Mouse (Mus musculus) forebrain, embryonic 15.5 days (tissue): ENCODE measurements around the gene Scn2a. TPM values are rescaled to one million over a fixed set of nuclear protein-coding genes. Genes with fewer than 3 reads are reported as not detected.

Source experiments
- ATAC-seq: fragments of 200-750 bp; cut with Nextera tagmentation; replicated peaks from 2 replicates; pipeline ENCODE4 v1.8.0; 2017; ENCODE audit warnings: mild to moderate bottlenecking, moderate TSS enrichment, moderate library complexity
- H3K27ac ChIP-seq: fragments of 300-500 bp; sonication (generic); replicated peaks from 2 replicates; pipeline ENCODE4 v1.5.1; 2015; ENCODE audit warnings: mild to moderate bottlenecking, inconsistent platforms
- H3K27me3 ChIP-seq: fragments of 300-500 bp; sonication (generic); 2 replicates; pipeline ENCODE4 v1.6.1; 2015; ENCODE audit warnings: inconsistent platforms
- H3K36me3 ChIP-seq: fragments of 300-500 bp; sonication (generic); 2 replicates; pipeline ENCODE4 v1.6.1; 2015; ENCODE audit warnings: mild to moderate bottlenecking, inconsistent platforms
- H3K4me1 ChIP-seq: fragments of 300-500 bp; sonication (generic); 2 replicates; pipeline ENCODE4 v1.6.1; 2015; ENCODE audit warnings: inconsistent platforms
- H3K4me2 ChIP-seq: fragments of 300-500 bp; sonication (generic); replicated peaks from 2 replicates; pipeline ENCODE4 v1.6.1; 2015; ENCODE audit warnings: mild to moderate bottlenecking, inconsistent platforms
- H3K4me3 ChIP-seq: fragments of 300-500 bp; sonication (generic); 2 replicates; pipeline ENCODE4 v1.5.1; 2015; ENCODE audit warnings: mild to moderate bottlenecking, inconsistent platforms
- H3K9ac ChIP-seq: fragments of 300-500 bp; sonication (generic); replicated peaks from 2 replicates; pipeline ENCODE4 v1.6.1; 2015; ENCODE audit warnings: mild to moderate bottlenecking, inconsistent platforms
- H3K9me3 ChIP-seq: fragments of 300-500 bp; sonication (generic); 2 replicates; pipeline ENCODE4 v1.6.1; 2016; ENCODE audit warnings: inconsistent platforms
- WGBS: fragments of 180-500 bp; shearing (Covaris S2); methylation state at CpG from one replicate; pipeline ENCODE4 v1.1.7; 2015; ENCODE audit warnings: mixed read lengths; 5-methylcytosine and 5-hydroxymethylcytosine counted together
- polyA plus RNA-seq: library from polyadenylated mRNA; unstranded; fragments of >200 nt; fragmentation: Nextera tagmentation; extraction: Ambion mirVana; gene quantifications from 2 replicates; pipeline ENCODE4 v1.2.1, GENCODE M21; 2015

Scn2a gene
- polyA plus RNA-seq, 1 experiment from 2014 or later, result 29.9 TPM

DNA sequence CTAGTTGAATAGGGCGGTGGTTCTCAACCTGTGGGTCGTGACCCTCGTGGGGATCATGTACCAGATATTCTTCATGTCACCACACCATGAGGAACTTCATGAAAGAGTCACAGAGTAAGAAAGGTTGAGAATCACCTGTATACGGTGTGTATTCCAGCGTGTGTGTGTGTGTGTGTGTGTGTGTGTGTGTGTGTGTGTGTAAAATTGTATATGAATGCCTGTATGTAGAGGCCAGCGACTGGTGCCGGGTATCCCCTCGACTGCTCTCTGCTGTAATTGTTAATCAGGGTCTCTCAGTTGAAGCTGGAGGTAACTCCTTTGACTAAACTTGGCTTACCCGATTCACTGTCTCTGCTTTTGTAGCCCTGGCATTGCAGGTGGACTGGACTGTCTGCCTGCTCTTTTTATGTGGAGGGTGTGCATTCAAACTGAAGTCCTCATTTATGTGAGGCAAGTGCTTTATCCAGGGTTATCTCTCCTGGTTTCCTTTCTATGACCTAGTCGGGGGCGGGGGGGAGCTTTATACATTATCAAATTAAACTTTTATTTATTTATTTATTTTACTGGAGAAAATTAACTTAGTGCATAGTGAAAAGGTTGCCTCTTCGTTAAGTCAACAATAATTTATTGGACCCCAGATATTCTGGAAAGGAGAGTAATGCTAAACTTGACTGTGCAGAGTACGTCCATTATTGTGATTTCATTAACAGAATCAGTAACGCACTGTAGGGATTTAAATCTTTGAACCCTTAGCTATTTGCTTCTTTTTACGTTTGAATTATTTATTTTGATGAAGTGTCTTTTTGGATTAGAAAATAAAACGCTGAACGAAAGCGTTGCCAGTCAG is 47.2 kb downstream of the Scn2a start:
- H3K27ac ChIP-seq, result peak overlapping the region; percentile 71
- H3K27me3 ChIP-seq, result no peaks in the 10 kb centered on the region
- peaks cover 10% of the 10 kb centered on the region; the same call in 1 of the 2 replicates for H3K4me1 ChIP-seq
- H3K4me2 ChIP-seq, result peak overlapping the region; percentile 45
- WGBS, result 46% methylated on average over 18 of the region's 18 CpGs
- peak overlapping the region; percentile 39 for H3K4me3 ChIP-seq
- peak overlapping the region; percentile 36; the same call in 1 of the 2 replicates for H3K9ac ChIP-seq
- H3K9me3 ChIP-seq, result no peaks in the 10 kb centered on the region
- no peaks in the 10 kb centered on the region for H3K36me3 ChIP-seq
- ATAC-seq, result peak; percentile 65

DNA sequence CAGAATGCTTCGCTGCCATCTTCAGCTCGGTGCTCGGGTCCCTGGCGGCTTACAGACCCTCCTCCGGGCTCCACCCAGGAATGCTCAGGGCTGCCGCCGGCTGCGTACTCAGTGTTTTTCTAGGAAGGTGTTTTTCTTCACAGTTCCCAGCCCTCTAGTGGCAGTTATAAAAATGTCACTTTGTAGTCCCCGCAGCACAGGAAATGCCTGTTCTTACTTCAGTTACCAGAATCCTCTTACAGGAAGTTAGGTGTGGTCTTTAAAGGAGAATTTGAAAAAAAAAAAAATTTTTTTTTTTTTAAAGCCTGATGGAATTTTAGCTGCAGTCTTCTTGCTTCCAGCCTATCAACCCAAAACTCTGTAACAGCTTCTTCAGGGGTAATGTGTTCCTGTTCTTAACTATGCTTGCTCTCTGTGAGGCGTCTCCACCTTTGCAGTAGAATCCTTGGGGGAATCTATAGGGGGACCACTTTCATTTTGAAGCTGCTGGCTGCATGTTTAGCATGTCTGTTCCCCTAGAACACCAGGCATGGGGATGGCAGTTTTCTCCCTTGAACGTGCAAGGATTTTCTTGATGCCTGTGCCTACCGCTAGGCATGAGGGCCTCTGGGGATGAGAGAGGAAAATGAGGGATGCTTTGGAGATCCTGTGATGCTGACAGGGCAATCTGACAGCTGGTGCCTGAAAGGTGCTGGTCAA is 48.0 kb downstream of the Scn2a start:
- Histone ChIP-seq H3K9me3 (no peaks in the 10 kb centered on the region), H3K27me3 (no peaks in the 10 kb centered on the region), H3K4me2 (peak overlapping the region; percentile 45), H3K4me3 (peak overlapping the region; percentile 39), H3K27ac (peak overlapping the region; percentile 76), H3K36me3 (no peaks in the 10 kb centered on the region), H3K9ac (peak overlapping the region; percentile 39), H3K4me1 (peaks cover 10% of the 10 kb centered on the region; the same call in 1 of the 2 replicates)
- 15% methylated on average over 12 of the region's 12 CpGs for WGBS
- ATAC-seq, result peak; percentile 99

DNA sequence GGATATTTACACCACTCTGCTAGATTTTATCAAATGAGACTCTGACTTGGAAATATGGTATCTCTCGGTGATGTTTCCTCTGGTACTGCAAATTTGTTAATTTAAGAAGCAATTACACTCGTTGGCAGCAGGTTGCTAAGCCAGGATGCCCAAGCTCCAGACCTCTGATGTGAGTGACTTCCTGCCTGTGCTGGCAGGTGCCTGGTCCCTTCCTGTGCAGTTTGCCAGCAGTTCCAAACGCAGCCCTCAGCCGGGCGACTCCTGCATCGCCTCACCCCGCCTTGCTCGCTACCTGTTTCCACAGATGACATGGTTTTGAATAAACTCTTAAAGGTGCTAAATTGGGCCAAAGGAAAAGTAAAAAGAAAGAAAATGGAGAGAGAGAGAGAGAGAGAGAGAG is 49.0 kb downstream of the Scn2a start:
- Histone ChIP-seq H3K27me3 (no peaks in the 10 kb centered on the region), H3K36me3 (no peaks in the 10 kb centered on the region), H3K27ac (peak overlapping the region; percentile 27; the same call in 1 of the 2 replicates), H3K9me3 (no peaks in the 10 kb centered on the region), H3K4me3 (peak overlapping the region; percentile 39), H3K4me1 (peaks cover 10% of the 10 kb centered on the region; the same call in 1 of the 2 replicates), H3K4me2 (peak overlapping the region; percentile 43), H3K9ac (0 out of 2 replicates have a peak overlapping the region, but pooled peaks have one; percentile 39)
- 75% methylated on average over 8 of the region's 8 CpGs for WGBS
- ATAC-seq, result no peak

DNA sequence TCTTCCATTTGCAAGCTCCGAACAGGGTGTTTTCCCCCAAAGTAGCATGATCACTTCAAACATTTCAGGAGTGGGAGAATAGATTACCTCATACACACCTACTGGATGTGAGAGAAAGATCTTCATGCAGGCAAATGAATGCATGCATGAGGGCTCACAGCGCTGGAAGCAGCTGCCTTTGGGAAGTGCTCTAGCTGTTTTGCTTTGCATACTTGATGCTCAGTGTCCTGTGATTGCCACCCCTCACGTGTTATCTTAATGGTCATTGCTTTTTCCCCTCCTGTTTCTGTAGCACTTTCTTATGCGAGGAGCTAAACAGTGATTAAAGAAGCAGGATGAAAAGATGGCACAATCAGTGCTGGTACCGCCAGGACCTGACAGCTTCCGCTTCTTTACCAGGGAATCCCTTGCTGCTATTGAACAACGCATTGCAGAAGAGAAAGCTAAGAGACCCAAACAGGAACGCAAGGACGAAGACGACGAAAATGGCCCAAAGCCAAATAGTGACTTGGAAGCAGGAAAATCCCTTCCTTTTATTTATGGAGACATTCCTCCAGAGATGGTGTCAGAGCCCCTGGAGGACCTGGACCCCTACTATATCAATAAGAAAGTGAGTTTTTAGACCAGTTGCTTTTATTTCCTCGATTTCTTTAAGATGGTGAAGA is 49.7 kb downstream of the Scn2a start:
- Histone ChIP-seq H3K27ac (no peak overlapping the region), H3K4me2 (peak overlapping the region; percentile 43; the same call in 1 of the 2 replicates), H3K4me3 (no peak overlapping the region), H3K27me3 (no peaks in the 10 kb centered on the region), H3K4me1 (peaks cover 8% of the 10 kb centered on the region; the same call in 1 of the 2 replicates), H3K9ac (peak overlapping the region; percentile 14; the same call in 1 of the 2 replicates), H3K9me3 (no peaks in the 10 kb centered on the region), H3K36me3 (no peaks in the 10 kb centered on the region)
- ATAC-seq, result no peak
- 47% methylated on average over 12 of the region's 12 CpGs for WGBS

DNA sequence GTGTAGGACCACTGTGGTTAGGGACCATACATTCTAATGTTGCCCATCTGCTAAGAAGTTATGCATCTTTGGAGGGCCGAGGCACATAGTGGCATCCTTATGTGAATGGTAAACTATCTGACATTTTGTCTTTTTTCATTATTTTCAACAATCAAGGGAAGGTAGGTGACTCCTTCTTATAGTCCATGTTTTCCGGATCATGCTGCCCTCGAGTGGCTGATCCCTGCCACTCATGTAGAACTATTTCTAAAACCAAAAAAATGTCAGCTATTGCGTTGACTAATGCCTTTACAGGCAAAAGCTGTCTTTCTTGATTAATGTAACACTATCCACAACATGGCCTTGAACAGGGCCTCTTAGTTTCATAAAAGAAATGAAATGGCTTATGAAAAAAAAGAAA is 59.0 kb downstream of the Scn2a start:
- H3K27me3 ChIP-seq, result no peaks in the 10 kb centered on the region
- WGBS, result 88% methylated on average over 4 of the region's 4 CpGs
- no peak overlapping the region for H3K9ac ChIP-seq
- no peak overlapping the region for H3K27ac ChIP-seq
- no peaks in the 10 kb centered on the region for H3K4me1 ChIP-seq
- H3K4me2 ChIP-seq, result no peak overlapping the region
- H3K4me3 ChIP-seq, result no peak overlapping the region
- no peaks in the 10 kb centered on the region for H3K9me3 ChIP-seq
- H3K36me3 ChIP-seq, result no peaks in the 10 kb centered on the region
- ATAC-seq, result no peak

DNA sequence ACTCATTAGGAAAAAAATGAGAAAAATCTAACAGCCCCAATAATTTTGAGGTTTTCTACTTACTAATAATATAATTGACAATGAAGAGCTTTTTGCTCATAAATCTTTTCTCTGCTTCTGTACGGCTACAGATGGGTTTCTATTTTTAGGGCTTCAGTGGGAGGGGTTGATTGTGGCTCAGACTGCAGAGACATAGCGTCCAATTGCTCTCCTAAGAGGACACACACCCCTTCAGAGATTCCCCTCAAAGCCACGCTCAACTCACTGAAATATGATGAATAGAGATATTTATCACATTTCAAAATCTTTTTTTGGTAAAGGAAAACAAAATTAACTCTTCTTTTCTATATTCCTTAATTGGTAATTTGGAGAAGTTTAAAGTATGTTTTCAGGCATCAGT is 64.6 kb downstream of the Scn2a start:
- WGBS, result 61% methylated on average over 3 of the region's 3 CpGs
- Histone ChIP-seq H3K36me3 (no peaks in the 10 kb centered on the region; the same call in 1 of the 2 replicates), H3K9ac (no peak overlapping the region), H3K4me1 (no peaks in the 10 kb centered on the region), H3K27ac (no peak overlapping the region), H3K4me3 (no peak overlapping the region), H3K4me2 (no peak overlapping the region), H3K9me3 (no peaks in the 10 kb centered on the region), H3K27me3 (no peaks in the 10 kb centered on the region)
- no peak for ATAC-seq

DNA sequence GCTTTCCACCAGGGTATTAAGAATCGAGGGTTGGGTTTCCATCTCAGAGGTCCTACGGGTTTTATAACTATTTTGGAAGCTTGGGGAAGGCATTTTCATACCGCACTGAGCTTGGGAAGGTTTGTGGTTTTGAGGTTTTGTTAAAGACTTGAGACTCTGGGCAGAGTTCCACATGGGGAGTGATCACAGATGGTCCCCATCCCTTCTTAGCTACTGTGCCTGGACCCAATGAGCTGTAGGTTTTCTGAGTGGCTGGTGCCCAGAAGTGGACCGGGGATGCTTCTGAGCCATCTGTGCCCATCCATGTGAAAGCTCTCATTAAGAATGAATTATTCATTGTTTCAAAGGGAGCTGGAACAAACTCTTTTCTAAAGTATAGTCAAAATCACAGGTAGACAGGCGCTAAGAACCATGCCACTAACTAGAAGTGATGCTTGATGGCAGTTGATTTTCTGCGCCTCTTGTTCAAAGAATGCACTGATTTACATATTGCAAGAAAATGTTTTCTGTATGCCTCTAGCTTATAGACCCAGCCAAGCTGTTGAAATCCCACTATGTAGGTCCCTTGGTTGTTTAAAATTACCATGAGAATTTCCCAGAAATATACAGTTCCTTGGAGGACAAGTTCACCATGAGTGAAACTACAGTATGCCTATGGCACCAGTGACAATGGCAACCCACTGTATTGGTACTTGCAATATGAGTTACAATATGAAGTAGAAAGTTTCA is 70.0 kb downstream of the Scn2a start:
- H3K36me3 ChIP-seq, result no peaks in the 10 kb centered on the region; the same call in 1 of the 2 replicates
- no peak overlapping the region for H3K4me3 ChIP-seq
- H3K9ac ChIP-seq, result no peak overlapping the region
- no peaks in the 10 kb centered on the region for H3K4me1 ChIP-seq
- no peaks in the 10 kb centered on the region for H3K9me3 ChIP-seq
- peak; percentile 94 for ATAC-seq
- 77% methylated on average over 6 of the region's 6 CpGs for WGBS
- H3K4me2 ChIP-seq, result no peak overlapping the region
- H3K27ac ChIP-seq, result peak overlapping the region; percentile 41
- no peaks in the 10 kb centered on the region for H3K27me3 ChIP-seq

DNA sequence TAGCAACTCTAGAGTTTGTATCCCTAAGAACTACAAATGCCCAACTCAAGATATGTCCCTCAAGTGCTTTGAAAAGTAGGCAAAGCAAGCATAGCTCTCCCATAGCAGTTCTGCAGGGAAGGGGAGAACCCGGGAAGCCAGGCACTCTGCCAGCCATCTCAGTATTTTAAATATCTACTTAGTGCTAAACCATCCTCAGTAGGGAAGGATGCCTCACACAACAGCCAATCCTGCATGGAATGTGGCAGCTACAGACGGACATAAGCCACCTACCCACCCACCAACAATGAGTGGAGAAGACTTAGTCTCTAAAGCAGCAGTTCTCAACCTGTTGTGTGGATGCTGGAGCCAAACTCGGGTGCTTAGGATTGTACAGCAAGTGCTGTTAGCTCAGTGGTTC is 73.9 kb downstream of the Scn2a start:
- no peaks in the 10 kb centered on the region for H3K36me3 ChIP-seq
- H3K4me2 ChIP-seq, result no peak overlapping the region
- no peak overlapping the region for H3K27ac ChIP-seq
- 75% methylated on average over 3 of the region's 3 CpGs for WGBS
- H3K9me3 ChIP-seq, result no peaks in the 10 kb centered on the region
- H3K4me3 ChIP-seq, result no peak overlapping the region
- no peak for ATAC-seq
- H3K4me1 ChIP-seq, result no peaks in the 10 kb centered on the region
- H3K27me3 ChIP-seq, result no peaks in the 10 kb centered on the region
- no peak overlapping the region for H3K9ac ChIP-seq

DNA sequence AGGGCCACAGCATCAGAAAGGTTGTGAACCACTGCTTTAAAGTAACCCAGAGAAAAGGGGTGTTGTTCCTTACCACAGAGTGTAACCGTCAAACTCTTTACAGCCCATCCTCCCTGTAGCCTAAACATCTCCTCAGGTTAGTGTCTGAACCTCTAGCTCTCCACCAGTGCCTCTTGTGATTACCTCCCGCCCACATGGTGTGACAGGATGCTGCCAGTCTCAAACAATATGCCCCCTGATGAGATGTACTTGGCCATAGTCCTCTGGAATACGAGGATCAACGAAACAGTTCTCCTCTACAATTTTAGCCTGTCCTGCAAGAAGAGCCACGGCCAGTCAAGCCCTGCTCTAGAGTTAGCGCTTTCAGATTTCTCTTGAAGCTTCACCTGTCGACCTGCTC is 74.5 kb downstream of the Scn2a start:
- no peaks in the 10 kb centered on the region for H3K36me3 ChIP-seq
- no peak for ATAC-seq
- no peaks in the 10 kb centered on the region for H3K4me1 ChIP-seq
- no peak overlapping the region for H3K4me2 ChIP-seq
- H3K27ac ChIP-seq, result no peak overlapping the region
- H3K9me3 ChIP-seq, result no peaks in the 10 kb centered on the region
- H3K4me3 ChIP-seq, result no peak overlapping the region
- WGBS, result 84% methylated on average over 7 of the region's 7 CpGs
- no peaks in the 10 kb centered on the region for H3K27me3 ChIP-seq
- H3K9ac ChIP-seq, result no peak overlapping the region

DNA sequence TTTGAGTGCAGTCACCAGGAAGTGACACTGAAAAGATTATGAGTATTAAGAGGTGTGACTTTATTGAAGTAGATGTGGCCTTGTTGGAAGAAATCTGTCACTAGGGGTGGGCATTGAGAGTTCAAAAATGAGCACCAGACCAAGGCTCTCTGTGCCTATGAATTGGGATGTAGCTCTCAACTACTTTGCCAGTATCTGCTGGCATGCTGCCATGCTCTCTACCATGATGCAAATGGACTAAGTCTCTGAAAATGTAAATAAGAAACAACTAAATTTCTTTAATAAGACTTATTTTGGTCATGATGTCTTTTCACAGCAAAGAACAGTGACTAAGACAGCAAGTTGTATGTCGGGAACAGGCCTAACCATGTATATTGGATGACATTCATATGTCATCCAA is 79.7 kb downstream of the Scn2a start:
- no peak overlapping the region for H3K9ac ChIP-seq
- H3K4me1 ChIP-seq, result no peaks in the 10 kb centered on the region
- H3K27ac ChIP-seq, result no peak overlapping the region
- 89% methylated on average over 1 of the region's 1 CpGs for WGBS
- no peaks in the 10 kb centered on the region for H3K27me3 ChIP-seq
- no peak overlapping the region for H3K4me3 ChIP-seq
- H3K36me3 ChIP-seq, result 0 out of 2 replicates have a peak, but pooled peaks cover 4% of the 10 kb centered on the region
- no peak for ATAC-seq
- no peak overlapping the region for H3K4me2 ChIP-seq
- H3K9me3 ChIP-seq, result no peaks in the 10 kb centered on the region

DNA sequence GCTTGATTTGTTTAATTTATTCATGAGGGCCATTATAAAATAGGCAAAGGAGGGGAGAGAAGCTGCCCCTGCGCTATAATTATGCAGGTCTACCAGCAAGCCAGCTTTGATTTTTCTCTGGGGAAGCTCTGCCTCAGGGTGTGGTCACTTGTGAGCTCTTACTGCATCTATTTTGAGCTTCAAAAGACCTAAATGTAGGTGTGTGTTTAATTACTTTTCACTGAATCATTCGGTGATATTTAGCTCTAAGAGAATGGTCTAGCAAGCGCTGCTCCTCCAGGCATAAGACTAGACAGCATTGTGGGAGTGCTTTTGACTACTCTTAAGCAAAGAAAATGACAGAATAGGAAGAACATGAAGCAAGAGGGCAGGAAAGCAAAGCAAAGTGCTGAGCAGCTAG is 80.6 kb downstream of the Scn2a start:
- Histone ChIP-seq H3K27ac (no peak overlapping the region), H3K27me3 (no peaks in the 10 kb centered on the region), H3K4me2 (no peak overlapping the region), H3K4me1 (no peaks in the 10 kb centered on the region), H3K9ac (no peak overlapping the region), H3K9me3 (no peaks in the 10 kb centered on the region), H3K36me3 (0 out of 2 replicates have a peak, but pooled peaks cover 4% of the 10 kb centered on the region), H3K4me3 (no peak overlapping the region)
- no peak for ATAC-seq
- WGBS, result 85% methylated on average over 3 of the region's 3 CpGs
